Mouse (Mus musculus): ENCODE measurements at regions not wholly inside any gene's neighbourhood (a gene's known extent, or its start where the extent isn't known, plus 50 kb on each side); places are given as distances from the start of the nearest gene placed in this dataset.

DNA sequence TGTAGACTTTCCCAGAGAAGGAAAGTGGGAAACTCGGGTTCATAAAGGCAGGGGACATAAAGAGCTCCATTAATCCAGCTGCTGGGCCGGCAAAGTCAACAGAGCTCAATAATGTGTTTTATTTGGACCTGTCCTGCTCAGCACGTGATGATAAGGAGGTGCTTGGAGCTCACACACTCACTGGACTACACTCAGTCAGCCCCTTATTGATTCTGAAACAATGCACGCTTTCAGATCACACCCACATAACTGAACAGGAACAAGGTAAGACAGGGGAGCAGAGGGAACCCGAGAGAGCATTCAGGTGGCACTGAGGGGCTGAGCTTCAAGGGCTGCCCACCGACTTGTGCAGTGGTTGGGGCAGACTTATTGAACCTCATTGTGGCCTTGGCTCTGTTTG lies 452.9 kb downstream of the Wdr11 start:
- TF ChIP-seq CTCF (IDR thresholded peaks at IDR 0.05; ENCODE audit: borderline replicate concordance, insufficient read depth, low read length) = no peak
- TF ChIP-seq POLR2A (IDR thresholded peaks at IDR 0.05; ENCODE audit: low read depth, low read length) = no peak
- H3K4me3 ChIP-seq (ENCODE audit: insufficient read depth, low read length) = no peak overlapping the region
- peaks cover 4% of the 10 kb centered on the region for H3K4me1 ChIP-seq (ENCODE audit: control insufficient read depth, insufficient read depth, low read length)
- no peak overlapping the region for H3K27ac ChIP-seq (ENCODE audit: insufficient read depth, low read length)

DNA sequence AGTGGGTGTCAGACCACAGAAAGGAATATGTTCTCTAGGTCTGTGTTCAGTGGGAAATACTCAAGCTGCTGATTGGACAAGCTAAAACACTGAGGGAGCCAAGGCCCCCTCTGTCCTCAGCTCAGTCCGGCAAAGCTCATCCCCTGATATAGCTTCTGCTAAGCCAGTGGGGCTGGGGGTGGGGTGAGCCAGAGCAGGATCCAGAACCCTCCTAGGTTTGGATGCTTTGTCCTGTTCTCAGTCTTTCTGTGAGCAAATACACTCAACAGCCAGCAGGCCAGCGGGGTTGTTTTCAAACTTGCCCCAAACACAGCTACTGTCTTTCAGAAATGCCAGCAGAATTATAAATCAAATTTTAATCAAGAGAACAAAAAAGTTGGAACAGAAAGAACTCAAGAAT lies 454.4 kb downstream of the Wdr11 start:
- H3K4me3 ChIP-seq (ENCODE audit: insufficient read depth, low read length) = no peak overlapping the region
- no peak overlapping the region for H3K27ac ChIP-seq (ENCODE audit: insufficient read depth, low read length)
- TF ChIP-seq POLR2A (IDR thresholded peaks at IDR 0.05; ENCODE audit: low read depth, low read length) (no peak), CTCF (IDR thresholded peaks at IDR 0.05; ENCODE audit: borderline replicate concordance, insufficient read depth, low read length) (no peak)
- H3K4me1 ChIP-seq (ENCODE audit: control insufficient read depth, insufficient read depth, low read length) = peaks cover 4% of the 10 kb centered on the region

DNA sequence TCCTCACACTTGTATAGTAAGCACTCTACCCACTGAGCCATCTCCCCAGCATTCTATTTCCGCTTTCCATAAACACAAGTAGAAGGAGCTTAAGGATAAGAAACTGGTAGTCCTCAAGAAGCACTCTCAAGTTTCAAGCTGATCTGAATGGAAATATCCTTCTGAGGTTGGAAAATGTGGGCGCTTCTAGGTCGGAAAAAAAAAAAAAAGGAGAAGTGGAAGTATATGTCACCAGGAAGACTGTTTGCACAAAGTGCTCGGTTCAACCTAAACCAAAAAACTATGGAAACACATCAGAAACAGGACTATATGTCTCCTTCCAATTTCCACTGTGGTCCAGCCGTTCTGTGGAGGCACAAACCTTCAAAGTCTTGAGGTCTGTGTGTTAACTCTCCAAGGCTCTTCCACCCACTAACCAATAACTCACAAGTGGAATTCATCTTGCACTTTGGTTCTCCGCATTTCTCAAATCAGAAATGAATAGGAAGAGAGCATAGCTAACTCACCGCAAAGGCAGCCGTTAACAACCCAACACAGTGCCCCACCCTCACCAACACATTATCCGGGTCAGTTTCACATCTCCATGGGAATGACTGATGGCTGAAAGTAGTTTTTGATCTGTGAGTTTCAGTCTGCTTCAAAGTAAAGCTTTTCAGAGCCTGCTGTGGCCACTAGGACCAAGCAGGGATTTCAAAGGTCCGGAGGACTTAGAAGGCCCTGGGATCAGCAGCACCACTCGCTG lies 455.8 kb downstream of the Wdr11 start:
- Histone ChIP-seq H3K27ac (ENCODE audit: insufficient read depth, low read length) (no peak overlapping the region), H3K4me3 (ENCODE audit: insufficient read depth, low read length) (no peak overlapping the region), H3K4me1 (ENCODE audit: control insufficient read depth, insufficient read depth, low read length) (peaks cover 4% of the 10 kb centered on the region)
- TF ChIP-seq POLR2A (IDR thresholded peaks at IDR 0.05; ENCODE audit: low read depth, low read length) = no peak
- TF ChIP-seq CTCF (IDR thresholded peaks at IDR 0.05; ENCODE audit: borderline replicate concordance, insufficient read depth, low read length) = no peak

DNA sequence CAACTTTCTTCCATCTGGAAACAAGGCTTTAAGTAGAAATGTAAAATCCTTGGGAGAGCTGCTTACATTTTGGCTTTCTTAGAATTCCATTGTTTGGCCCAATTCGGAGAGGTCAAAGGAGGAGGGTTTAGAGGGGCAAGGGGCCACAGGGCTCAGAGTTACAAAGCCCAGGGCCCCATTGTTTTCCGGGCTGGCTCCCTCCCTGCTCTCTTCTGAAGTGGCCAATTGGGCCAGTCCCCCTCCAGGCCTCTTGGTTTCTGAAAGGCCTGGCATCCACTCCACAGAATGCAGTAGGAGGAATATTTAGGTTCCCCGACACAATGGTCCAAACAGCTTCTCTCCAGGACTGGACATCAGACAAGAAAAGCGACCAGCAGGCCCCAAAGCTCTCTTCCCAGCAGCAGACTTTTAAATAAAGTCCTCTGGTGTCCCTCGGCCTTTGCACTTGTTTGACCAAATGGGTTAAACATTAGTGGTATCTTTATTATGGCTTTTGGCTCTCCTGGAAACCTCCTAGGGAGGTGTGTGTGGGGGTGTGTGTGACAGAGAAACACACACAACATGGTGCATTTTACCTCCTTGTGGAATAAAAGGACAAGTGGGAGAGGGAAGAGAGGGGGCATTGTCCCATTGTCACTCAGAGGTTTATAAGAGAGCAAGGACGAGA lies 456.6 kb downstream of the Wdr11 start:
- H3K4me1 ChIP-seq (ENCODE audit: control insufficient read depth, insufficient read depth, low read length) = peaks cover 4% of the 10 kb centered on the region
- H3K4me3 ChIP-seq (ENCODE audit: insufficient read depth, low read length) = no peak overlapping the region
- no peak for TF ChIP-seq POLR2A (IDR thresholded peaks at IDR 0.05; ENCODE audit: low read depth, low read length)
- no peak for TF ChIP-seq CTCF (IDR thresholded peaks at IDR 0.05; ENCODE audit: borderline replicate concordance, insufficient read depth, low read length)
- H3K27ac ChIP-seq (ENCODE audit: insufficient read depth, low read length) = no peak overlapping the region

DNA sequence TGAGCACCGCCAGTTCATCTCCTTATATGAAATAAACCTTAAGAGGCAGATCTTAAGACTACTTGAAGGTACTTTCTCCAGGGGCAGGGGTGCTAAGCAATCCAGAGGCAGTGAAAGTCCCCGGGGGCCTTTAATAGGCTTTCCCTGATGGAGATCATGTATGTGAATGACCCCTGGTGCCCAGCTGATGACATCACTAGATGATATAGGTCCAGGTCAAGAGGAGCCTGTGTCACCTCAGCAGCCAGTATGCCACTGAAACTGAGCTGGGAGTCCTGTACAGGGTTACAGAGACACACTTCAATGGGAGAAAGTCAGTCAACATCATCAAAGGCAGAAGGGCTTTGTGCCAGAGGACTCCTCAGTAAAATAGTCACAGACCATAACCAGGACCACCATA lies 457.8 kb downstream of the Wdr11 start:
- TF ChIP-seq CTCF (IDR thresholded peaks at IDR 0.05; ENCODE audit: borderline replicate concordance, insufficient read depth, low read length) (no peak), POLR2A (IDR thresholded peaks at IDR 0.05; ENCODE audit: low read depth, low read length) (no peak)

DNA sequence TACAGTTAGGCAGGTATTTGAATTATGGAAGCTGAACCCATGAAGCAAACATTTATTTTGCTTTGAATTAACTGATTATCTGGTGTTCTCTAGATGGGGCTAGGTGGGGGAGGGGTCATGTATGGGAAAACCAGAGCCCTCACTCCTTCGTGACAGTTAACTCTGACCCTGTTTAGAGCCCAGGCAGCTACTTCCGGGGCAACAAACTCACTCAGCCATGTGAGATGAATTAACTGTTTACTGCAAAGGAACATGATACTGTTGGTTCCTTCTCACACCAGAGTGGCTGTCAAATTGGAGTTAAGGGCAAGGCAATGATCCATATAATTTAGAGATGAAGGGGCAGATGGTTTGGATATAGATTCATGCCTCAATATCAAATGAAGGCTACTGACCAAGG lies 458.5 kb downstream of the Wdr11 start:
- no peak overlapping the region for H3K4me3 ChIP-seq (ENCODE audit: insufficient read depth, low read length)
- no peak overlapping the region for H3K27ac ChIP-seq (ENCODE audit: insufficient read depth, low read length)
- TF ChIP-seq POLR2A (IDR thresholded peaks at IDR 0.05; ENCODE audit: low read depth, low read length) (no peak), CTCF (IDR thresholded peaks at IDR 0.05; ENCODE audit: borderline replicate concordance, insufficient read depth, low read length) (no peak)
- H3K4me1 ChIP-seq (ENCODE audit: control insufficient read depth, insufficient read depth, low read length) = peaks cover 4% of the 10 kb centered on the region

More for the DNA sequence above, 457.8 kb downstream of the Wdr11 start:
- Histone ChIP-seq H3K4me1 (ENCODE audit: control insufficient read depth, insufficient read depth, low read length) (peaks cover 4% of the 10 kb centered on the region), H3K4me3 (ENCODE audit: insufficient read depth, low read length) (no peak overlapping the region), H3K27ac (ENCODE audit: insufficient read depth, low read length) (no peak overlapping the region)

DNA sequence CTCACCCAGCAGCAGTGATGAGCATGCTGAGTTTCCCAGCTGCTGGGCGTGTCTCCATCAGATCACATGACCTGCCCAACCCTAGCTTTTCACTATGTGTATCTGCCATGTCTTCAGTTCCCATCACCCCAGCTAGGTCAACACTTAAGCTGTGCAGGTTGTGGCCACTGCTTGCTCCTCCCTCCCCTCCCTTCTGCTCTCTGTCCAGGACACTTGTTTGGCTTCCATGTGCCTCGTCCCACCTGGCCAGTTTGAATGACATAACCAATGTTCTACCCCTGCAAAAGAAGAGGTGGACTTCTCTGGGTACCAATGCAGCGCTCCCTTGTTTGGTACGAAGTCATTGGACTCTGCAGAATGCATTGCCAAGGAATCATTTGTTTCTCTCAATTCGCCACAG lies 460.7 kb downstream of the Wdr11 start:
- peaks cover 3% of the 10 kb centered on the region for H3K4me1 ChIP-seq (ENCODE audit: control insufficient read depth, insufficient read depth, low read length)
- no peak for TF ChIP-seq POLR2A (IDR thresholded peaks at IDR 0.05; ENCODE audit: low read depth, low read length)
- H3K27ac ChIP-seq (ENCODE audit: insufficient read depth, low read length) = no peak overlapping the region
- H3K4me3 ChIP-seq (ENCODE audit: insufficient read depth, low read length) = no peak overlapping the region

DNA sequence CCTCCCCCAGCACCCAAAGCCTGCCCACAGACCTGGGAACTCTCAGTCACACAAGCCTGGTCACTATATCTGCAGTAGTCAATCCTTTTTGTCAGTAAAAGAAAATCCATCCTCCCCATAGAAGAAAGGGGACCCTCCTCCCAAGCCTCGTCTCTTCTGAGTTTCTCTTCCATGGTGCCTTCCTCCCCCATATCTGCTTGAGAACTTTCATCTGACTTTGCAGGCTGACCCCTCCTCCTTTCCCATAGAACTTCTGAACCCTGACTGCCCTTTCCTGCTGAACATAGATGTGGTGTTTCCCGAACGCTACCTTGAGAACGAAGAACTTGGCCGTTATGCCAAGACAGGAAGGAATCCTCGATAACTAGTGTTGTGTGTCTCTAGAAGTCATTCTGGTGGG lies 462.5 kb downstream of the Ate1 start:
- TF ChIP-seq CTCF (IDR thresholded peaks at IDR 0.05; ENCODE audit: borderline replicate concordance, insufficient read depth, low read length) = no peak
- TF ChIP-seq POLR2A (IDR thresholded peaks at IDR 0.05; ENCODE audit: low read depth, low read length) = no peak
- Histone ChIP-seq H3K4me3 (ENCODE audit: insufficient read depth, low read length) (no peak overlapping the region), H3K4me1 (ENCODE audit: control insufficient read depth, insufficient read depth, low read length) (peaks cover 4% of the 10 kb centered on the region; the same call in 1 of the 2 replicates), H3K27ac (ENCODE audit: insufficient read depth, low read length) (no peak overlapping the region)

DNA sequence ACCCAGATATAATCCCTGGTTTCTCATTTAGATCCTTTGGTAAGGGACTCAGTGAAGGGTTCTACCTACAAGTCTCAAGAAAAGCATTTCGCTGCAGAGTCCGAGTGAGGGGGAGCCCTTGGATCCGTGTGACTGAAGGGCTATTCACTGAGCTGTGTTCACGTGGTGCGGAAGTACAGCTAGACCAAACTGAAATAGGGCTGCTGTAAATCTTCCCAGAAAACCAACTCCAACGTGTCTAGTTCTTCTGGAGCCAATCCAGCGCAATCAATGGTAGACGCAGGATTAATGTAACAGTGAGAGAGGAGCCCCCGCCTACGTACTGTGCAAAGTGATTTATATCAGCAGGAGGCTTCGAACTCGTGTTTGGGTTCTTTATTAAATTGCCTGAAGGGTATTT lies 461.9 kb downstream of the Ate1 start:
- H3K4me3 ChIP-seq (ENCODE audit: insufficient read depth, low read length) = no peak overlapping the region
- no peak for TF ChIP-seq POLR2A (IDR thresholded peaks at IDR 0.05; ENCODE audit: low read depth, low read length)
- TF ChIP-seq CTCF (IDR thresholded peaks at IDR 0.05; ENCODE audit: borderline replicate concordance, insufficient read depth, low read length) = no peak
- peaks cover 4% of the 10 kb centered on the region; the same call in 1 of the 2 replicates for H3K4me1 ChIP-seq (ENCODE audit: control insufficient read depth, insufficient read depth, low read length)
- H3K27ac ChIP-seq (ENCODE audit: insufficient read depth, low read length) = no peak overlapping the region

Data from embryonic fibroblast, embryonic 13.5 days (primary cell).